Mouse (Mus musculus): Measurements from ENCODE around the gene Gm20696.

- TF ChIP-seq CTCF (IDR thresholded peaks at IDR 0.05; ENCODE audit: low read depth, low read length): no peak
- TF ChIP-seq GATA1 (IDR thresholded peaks at IDR 0.05; ENCODE audit: borderline replicate concordance, low read length): no peak
Observed at GRCm38 (mm10) chr6:99541105-99541504, 125.5 kb downstream of the Gm20696 start.

All from G1E (cell line).